Mouse (Mus musculus) ovary, adult 18-20 months (tissue): ENCODE measurements around the gene Gm13289.
A peak's percentile ranks its signal among the peaks of the same experiment; 100 is the strongest.
"Not testable (repeated sequence)": the region's sequence is repeated elsewhere in the genome, so short reads cannot be mapped to it uniquely, and the experiment has no call there.

Source experiments
- DNase-seq: peaks from one replicate; pipeline ENCODE4 v3.0.0; 2022; ENCODE audit warnings: low spot score, mixed read lengths

Gene Gm13289

DNA sequence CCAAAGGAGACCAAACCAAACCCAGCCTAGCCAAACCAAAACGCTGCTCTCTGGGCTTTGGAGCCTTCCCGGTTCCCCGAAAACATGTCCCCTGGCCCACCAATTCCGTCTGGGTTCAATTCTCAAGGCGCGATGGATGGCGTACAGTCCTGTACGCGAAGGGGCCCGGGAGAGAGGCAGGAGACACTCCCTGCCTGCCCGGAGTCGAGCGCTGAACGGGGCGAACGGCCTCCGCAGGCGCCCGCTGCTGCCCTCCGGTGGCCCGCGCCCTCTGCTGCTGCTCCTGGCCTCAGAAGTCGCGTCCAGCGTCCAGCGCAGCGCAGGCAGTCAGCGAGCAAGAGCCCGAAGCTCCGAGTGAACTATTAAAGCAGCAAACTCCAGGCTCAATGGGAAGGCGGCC lies 5.6 kb downstream of the Gm13289 start:
- DNase-seq, result not testable (repeated sequence)

DNA sequence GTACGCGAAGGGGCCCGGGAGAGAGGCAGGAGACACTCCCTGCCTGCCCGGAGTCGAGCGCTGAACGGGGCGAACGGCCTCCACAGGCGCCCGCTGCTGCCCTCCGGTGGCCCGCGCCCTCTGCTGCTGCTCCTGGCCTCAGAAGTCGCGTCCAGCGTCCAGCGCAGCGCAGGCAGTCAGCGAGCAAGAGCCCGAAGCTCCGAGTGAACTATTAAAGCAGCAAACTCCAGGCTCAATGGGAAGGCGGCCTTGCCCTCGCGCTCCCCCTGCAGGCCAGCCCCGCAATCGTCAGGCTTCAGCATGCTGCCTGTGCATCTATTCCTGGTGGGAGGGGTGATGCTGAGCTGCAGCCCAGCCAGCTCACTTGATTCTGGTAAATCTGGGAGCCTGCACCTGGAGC lies 8.7 kb downstream of the Gm13289 start, which contains the start of gene Gm13276:
Gene Gm13276 (plus strand): TSS at position 301 of the 400 bp plus-strand sequence.
- DNase-seq, result not testable (repeated sequence)

DNA sequence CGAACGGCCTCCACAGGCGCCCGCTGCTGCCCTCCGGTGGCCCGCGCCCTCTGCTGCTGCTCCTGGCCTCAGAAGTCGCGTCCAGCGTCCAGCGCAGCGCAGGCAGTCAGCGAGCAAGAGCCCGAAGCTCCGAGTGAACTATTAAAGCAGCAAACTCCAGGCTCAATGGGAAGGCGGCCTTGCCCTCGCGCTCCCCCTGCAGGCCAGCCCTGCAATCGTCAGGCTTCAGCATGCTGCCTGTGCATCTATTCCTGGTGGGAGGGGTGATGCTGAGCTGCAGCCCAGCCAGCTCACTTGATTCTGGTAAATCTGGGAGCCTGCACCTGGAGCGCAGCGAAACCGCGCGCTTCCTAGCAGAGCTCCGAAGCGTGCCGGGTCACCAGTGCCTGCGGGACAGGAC lies 11.7 kb downstream of the Gm13289 start, which contains the start of gene Gm13277:
Gene Gm13277 (plus strand): TSS at position 231 of the 400 bp plus-strand sequence.
- peak; percentile 62 for DNase-seq

DNA sequence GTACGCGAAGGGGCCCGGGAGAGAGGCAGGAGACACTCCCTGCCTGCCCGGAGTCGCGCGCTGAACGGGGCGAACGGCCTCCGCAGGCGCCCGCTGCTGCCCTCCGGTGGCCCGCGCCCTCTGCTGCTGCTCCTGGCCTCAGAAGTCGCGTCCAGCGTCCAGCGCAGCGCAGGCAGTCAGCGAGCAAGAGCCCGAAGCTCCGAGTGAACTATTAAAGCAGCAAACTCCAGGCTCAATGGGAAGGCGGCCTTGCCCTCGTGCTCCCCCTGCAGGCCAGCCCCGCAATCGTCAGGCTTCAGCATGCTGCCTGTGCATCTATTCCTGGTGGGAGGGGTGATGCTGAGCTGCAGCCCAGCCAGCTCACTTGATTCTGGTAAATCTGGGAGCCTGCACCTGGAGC lies 14.5 kb downstream of the Gm13289 start, which contains the start of gene Gm13278:
Gene Gm13278 (plus strand): TSS at position 301 of the 400 bp plus-strand sequence.
- DNase-seq, result not testable (repeated sequence)

DNA sequence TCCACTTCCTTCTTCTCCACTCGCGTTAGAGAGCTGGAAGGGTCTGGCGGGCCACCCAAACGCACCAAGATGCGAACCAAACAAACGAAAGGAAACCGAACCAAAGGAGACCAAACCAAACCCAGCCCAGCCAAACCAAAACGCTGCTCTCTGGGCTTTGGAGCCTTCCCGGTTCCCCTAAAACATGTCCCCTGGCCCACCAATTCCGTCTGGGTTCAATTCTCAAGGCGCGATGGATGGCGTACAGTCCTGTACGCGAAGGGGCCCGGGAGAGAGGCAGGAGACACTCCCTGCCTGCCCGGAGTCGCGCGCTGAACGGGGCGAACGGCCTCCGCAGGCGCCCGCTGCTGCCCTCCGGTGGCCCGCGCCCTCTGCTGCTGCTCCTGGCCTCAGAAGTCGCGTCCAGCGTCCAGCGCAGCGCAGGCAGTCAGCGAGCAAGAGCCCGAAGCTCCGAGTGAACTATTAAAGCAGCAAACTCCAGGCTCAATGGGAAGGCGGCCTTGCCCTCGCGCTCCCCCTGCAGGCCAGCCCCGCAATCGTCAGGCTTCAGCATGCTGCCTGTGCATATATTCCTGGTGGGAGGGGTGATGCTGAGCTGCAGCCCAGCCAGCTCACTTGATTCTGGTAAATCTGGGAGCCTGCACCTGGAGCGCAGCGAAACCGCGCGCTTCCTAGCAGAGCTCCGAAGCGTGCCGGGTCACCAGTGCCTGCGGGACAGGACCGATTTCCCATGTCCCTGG lies 17.4 kb downstream of the Gm13289 start, which contains the start of gene Gm13275:
Gene Gm13275 (plus strand): TSS at position 552 of the 740 bp plus-strand sequence.
- DNase-seq, result peak; percentile 70

DNA sequence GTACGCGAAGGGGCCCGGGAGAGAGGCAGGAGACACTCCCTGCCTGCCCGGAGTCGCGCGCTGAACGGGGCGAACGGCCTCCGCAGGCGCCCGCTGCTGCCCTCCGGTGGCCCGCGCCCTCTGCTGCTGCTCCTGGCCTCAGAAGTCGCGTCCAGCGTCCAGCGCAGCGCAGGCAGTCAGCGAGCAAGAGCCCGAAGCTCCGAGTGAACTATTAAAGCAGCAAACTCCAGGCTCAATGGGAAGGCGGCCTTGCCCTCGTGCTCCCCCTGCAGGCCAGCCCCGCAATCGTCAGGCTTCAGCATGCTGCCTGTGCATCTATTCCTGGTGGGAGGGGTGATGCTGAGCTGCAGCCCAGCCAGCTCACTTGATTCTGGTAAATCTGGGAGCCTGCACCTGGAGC lies 20.4 kb downstream of the Gm13289 start, which contains the start of gene Gm13279:
Gene Gm13279 (plus strand): TSS at position 301 of the 400 bp plus-strand sequence.
- not testable (repeated sequence) for DNase-seq

DNA sequence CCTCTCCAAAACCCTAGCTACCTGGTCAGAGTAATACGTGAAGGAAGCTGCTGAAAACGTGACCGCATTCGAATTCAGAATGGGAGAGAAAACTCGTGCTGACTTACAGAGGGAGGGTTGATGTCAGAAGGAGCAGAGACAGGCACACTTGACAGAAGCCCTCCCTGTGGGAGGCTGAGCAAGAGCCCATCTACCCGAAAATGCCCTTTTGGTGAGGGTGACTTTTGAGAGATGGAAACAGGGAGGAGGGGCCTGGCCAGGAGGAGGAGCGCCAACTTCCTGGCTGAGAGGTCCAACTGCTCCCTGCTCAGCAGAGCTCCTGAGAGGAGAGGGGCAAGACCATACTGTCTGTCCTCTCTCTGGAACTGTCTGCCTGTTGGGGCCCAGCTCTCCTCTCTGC lies 22.6 kb downstream of the Gm13289 start, which contains the start of gene Gm13285:
Gene Gm13285 (plus strand): TSS at position 301 of the 400 bp plus-strand sequence.
- DNase-seq, result not testable (repeated sequence)

DNA sequence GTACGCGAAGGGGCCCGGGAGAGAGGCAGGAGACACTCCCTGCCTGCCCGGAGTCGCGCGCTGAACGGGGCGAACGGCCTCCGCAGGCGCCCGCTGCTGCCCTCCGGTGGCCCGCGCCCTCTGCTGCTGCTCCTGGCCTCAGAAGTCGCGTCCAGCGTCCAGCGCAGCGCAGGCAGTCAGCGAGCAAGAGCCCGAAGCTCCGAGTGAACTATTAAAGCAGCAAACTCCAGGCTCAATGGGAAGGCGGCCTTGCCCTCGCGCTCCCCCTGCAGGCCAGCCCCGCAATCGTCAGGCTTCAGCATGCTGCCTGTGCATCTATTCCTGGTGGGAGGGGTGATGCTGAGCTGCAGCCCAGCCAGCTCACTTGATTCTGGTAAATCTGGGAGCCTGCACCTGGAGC lies 26.2 kb downstream of the Gm13289 start, which contains the start of gene Gm13287:
Gene Gm13287 (plus strand): TSS at position 301 of the 400 bp plus-strand sequence.
- DNase-seq, result not testable (repeated sequence)

DNA sequence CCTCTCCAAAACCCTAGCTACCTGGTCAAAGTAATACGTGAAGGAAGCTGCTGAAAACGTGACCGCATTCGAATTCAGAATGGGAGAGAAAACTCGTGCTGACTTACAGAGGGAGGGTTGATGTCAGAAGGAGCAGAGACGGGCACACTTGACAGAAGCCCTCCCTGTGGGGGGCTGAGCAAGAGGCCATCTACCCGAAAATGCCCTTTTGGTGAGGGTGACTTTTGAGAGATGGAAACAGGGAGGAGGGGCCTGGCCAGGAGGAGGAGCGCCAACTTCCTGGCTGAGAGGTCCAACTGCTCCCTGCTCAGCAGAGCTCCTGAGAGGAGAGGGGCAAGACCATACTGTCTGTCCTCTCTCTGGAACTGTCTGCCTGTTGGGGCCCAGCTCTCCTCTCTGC lies 28.5 kb downstream of the Gm13289 start, which contains the start of gene Gm13288:
Gene Gm13288 (plus strand): TSS at position 301 of the 400 bp plus-strand sequence.
- not testable (repeated sequence) for DNase-seq

DNA sequence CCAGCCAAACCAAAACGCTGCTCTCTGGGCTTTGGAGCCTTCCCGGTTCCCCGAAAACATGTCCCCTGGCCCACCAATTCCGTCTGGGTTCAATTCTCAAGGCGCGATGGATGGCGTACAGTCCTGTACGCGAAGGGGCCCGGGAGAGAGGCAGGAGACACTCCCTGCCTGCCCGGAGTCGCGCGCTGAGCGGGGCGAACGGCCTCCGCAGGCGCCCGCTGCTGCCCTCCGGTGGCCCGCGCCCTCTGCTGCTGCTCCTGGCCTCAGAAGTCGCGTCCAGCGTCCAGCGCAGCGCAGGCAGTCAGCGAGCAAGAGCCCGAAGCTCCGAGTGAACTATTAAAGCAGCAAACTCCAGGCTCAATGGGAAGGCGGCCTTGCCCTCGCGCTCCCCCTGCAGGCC lies 29.0 kb downstream of the Gm13289 start:
- DNase-seq, result peak; percentile 25

DNA sequence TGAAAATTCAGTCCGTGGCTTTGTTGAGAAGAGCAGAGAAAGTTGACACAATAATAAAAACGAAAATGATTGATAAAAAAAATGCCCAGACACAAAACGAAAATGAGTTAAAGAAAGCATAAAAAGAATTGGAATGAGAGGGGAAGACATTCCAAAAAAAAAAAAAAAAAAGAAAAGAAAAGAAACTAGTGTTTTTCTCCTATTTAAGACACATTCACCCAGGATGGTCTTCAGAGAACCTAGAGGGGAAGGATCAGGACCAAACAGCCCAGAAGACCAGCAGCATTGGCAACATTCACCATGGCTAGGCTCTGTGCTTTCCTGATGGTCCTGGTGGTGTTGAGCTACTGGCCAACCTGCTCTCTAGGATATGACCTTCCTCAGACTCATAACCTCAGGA lies 39.2 kb downstream of the Gm13289 start, which contains the start of gene Ifna7:
Gene Ifna7 (plus strand): TSS at position 301 of the 400 bp plus-strand sequence.
- no peak for DNase-seq

DNA sequence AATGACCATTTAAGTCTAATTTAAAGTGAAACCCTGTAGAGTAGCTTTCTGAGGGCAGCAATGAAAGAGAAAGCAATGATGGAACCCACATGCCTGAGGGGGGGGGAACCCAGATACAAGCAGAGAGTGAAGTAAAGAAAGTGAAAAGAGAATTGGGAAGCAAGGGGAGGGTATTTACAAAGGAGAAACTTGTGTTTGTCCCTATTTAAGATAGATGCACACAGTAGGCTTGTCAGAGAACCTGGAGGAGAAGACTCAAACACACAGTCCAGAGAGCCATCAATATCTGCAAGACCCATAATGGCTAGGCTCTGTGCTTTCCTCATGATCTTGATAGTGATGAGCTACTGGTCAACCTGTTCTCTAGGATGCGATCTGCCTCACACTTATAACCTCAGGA lies 42.9 kb downstream of the Gm13289 start, which contains the start of gene Ifna11:
Gene Ifna11 (plus strand): TSS at position 301 of the 400 bp plus-strand sequence.
- no peak for DNase-seq

DNA sequence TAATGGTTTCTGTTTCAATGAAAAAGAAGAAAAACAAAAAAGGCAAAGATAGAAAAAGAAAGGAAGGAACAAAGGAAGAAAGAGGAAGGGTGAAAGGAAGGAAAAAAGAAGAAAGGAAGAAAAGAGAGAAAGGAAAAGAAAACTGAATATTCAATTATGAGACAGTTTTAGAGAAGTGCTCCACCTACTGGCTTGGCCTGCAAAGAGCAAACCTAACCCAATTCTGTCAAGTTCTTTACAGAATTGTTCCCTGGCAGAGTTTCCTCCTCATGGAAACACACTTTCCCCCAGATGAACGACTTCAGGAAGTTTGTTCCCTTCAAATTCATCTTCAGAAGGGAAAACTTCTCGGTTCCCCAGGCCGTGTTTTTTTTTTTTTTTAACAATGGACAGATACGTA lies 46.3 kb downstream of the Gm13289 start:
- no peak for DNase-seq
